Mouse (Mus musculus): Measurements from ENCODE around the gene Myof.

Myof gene

DNA sequence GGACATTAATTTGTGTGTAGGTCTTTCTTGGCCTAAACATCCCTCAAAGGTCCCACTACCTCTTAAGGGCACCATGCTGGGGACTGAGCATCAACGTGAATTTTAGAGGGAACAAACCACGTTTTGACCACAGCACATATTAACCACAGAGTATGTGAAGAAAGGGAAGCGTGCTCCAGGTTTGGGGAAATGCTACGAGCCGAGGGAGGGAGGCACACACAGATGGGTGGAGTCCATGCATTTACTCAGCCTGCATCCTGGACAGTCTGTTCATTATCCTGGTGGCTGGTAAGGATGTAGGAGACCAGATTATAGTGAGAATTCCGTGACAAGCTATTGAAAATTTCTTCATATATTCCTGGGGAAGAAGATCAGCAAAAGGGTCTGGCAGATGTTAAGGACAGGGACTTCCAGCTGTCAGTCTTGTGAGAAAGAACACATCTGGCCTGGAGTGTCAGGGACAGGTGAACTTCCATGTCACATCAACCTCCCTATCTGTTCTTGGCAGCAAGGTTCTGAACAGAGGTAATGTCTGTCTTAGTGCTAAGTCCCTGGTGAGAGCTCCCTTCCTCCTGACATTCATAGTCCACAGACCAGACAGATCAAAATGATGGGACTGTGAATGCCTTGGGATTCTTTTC lies 166.7 kb downstream of the Myof start:
- no peak for DNase-seq (ENCODE audit: low read depth, low spot score)

DNA sequence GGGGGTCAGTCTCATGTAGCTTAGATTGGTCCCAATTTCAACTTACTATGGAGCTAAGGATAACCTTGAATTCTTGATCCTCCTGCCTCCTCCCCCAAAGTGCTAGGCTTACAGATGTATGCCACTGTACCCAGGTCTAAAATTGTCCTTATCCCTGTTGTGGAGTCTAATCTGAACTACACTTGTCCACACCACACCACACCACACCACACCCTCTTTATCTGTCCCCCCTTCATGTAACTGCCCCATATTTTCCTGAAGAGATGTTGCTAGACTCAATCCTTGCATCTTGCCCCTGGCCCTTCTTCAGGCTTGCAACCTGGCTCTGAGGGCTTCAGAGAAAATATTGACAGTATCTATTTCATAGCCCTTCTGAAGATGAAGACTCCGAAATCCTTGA lies 169.9 kb downstream of the Myof start:
- no peak for DNase-seq (ENCODE audit: low read depth, low spot score)

DNA sequence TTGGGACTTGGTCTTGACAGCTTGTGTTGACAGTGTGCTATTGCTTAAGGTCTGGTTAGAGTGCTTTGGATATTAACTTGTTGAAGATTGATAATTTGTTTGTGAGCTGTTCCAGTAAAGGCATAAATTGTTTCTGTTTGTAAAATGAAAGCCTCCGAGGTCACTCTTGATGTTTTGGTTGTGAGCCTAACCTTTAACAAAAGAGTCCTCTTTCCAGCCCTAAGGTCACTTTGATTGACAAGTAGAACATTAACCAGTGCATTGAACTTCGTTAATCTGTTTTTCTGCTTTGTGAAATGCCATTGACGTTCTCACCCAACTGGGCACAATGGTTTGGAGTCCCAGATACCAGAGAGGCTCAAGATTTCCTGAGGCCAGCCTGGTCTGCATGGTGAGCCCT lies 175.8 kb downstream of the Myof start:
- DNase-seq (ENCODE audit: low read depth, low spot score) = no peak

DNA sequence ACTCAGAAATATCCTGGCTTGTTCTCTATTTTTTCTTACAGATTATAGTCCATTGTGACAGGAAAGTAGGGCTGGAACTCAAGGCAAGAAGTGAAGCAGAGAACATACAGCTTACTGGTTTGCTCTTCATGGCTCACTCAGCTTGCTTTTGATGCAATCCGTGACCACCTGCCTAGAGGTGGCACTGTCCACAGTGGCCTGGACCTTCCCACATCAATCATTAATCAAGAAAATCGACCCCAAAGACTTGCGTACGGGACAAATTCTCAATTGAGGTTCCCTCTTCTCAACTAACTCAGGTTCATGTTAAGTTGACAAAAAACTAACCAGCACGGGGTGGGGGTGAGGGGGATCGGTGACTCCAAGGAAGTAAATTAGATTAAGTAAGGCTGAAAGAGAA lies 176.4 kb downstream of the Myof start:
- DNase-seq (ENCODE audit: low read depth, low spot score) = no peak

DNA sequence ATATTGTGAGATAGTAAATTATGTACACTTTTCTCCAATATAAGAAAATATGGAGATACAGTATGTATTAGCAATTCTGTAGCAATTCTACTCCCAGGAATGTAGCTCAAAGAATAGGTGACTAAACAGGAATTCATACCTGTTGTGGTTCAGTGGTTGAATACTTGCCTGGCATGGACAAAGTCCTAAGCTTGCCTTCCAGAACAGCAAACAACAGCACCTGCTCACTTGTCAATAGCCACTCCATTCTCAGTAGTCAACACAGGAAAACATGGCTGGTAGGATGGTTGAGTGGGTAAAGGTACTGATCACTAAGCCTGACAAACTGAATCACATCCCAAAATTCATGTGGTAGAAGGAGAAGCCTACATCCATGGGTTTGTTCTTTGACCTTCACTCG lies 182.2 kb downstream of the Myof start:
- no peak for DNase-seq (ENCODE audit: low read depth, low spot score)

DNA sequence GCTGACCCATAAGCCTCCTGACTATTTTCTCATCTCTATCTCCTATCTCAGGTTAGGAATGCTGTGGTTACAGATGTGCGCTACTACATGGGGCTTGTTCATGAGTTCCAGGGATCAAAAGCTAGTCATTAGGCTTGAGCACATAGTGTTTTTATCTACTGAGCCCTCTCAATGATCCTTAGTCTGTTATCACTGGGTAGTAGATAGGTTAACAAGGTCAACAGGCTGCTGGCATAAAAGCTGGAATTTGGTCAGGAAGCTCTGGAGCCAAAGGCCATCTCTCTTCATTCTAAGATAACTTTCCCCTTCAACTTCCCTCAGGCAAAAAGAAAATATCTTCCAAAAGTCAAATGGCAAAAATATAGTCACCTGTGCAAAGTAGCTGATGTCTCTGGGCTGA lies 183.1 kb downstream of the Myof start:
- DNase-seq (ENCODE audit: low read depth, low spot score) = no peak

DNA sequence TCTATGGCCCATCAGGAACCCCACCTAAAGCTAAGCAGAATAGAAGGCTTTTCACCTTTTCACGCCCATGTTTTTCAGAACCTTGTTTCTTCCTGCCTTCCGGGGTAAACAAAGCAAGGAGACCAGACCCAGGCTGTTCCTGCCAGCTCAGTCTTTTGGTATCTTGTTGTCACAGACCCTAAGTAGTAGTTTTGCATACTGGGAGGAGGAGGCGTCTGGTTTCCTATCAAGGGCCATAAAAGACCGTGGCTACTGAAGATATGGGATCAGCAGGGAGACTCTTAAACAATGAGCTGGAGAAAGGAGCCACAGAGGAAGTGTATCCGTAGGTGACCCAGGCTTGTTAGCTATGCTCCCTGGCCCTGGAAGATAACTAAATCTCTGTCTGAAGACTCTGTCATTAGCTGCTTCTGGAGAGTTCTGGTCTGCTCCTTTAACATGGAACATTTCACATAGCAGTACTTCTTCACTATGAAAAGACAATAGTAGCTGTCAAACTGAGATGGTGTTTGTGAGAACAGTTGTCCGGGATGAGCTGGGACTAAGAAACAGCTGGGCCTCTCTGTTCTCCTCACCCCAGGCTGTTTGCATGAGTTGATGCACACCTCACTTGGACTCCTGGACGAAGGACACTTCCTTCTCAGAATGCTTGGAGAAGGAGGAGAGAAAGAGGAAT lies 184.8 kb downstream of the Myof start:
- DNase-seq (ENCODE audit: low read depth, low spot score) = no peak

DNA sequence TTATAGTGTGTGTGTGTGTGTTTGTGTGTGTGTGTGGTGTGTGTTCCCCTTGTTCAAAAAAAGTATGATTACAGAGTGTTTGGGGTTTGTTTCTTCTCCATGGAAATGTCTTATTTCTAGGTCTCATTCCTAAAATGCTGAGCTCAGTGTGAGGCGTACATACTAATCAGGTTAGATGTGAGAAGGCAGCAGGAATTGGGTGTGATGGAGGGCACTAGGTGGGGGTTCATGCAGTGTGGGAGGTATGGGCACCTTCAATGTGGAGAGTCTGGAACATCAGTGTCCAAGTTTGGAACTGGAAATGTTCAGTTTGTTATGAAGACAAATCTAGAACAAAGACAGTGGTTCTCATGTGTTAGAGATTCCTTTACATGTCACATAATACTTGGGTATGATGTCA lies 191.3 kb downstream of the Myof start:
- DNase-seq (ENCODE audit: low read depth, low spot score) = no peak

DNA sequence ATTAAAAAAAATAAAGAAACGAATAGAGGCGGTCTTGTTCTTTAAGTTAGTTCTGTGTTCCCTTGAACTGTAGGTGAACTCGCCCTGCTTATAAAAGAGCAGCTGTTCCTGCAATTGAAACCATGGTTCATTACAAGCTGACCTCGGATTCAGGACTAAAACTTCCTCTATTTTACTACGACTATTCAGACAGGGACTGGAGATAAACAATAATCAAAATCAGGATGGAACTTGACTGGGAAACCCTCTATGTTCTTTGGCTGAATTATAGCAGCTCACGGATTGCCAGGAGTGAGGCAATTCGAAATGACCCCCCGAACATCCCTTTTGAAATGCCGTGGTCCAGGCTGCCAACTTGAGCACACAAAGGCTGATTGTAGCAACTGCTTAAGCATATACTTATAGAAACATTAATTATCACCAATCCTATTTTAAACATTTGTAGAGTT lies 191.8 kb downstream of the Myof start:
- no peak for DNase-seq (ENCODE audit: low read depth, low spot score)
